Mouse (Mus musculus): ENCODE data around the gene Zbtb21. TPM values are rescaled to one million over a fixed set of nuclear protein-coding genes. Genes with fewer than 3 reads are reported as not detected.

The Zbtb21 gene
- polyA plus RNA-seq, 1 experiment from 2014 or later = 14.0 TPM

DNA sequence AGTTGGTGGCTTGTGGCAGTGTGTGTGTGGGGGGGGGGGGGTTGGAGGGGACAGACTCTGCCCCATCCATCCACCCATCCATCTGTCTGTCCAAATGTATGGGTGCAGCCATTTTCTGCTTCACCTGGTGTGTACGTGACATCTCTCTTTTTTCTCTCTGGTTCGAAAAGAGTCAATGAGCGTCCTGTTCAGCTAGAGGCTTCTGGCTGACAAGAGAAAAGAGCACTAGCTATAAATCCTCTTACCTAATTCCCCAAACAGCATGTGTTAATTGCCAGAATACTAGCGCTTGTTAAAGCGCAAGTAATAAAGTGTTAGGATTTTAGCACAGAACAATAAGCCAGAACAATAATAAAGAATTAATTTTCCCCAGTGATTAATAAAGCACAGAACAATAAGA is 22.2 kb upstream of the Zbtb21 start:
- Histone ChIP-seq H3K9me3 (ENCODE audit: low read depth, low read length) (no peaks in the 10 kb centered on the region), H3K27ac (ENCODE audit: low read depth) (no peak overlapping the region), H3K4me1 (ENCODE audit: insufficient read depth) (no peaks in the 10 kb centered on the region), H3K4me2 (no peak overlapping the region), H3K27me3 (ENCODE audit: insufficient read depth, low read length) (no peaks in the 10 kb centered on the region), H3K36me3 (ENCODE audit: insufficient read depth) (no peaks in the 10 kb centered on the region), H3K9ac (no peak overlapping the region), H3K4me3 (ENCODE audit: low read depth, low read length) (no peak overlapping the region)
- 84% methylated on average over 5 of the region's 5 CpGs for WGBS
- no peak for DNase-seq
- no peak for ATAC-seq (ENCODE audit: insufficient read depth)
- no peak for TF ChIP-seq CTCF (IDR thresholded peaks at IDR 0.05; ENCODE audit: low read depth)

GRCm38 (mm10) chr16:97981362-97981761 is 18.9 kb upstream of the Zbtb21 start:
- Histone ChIP-seq H3K9ac (no peak overlapping the region), H3K27ac (ENCODE audit: low read depth) (no peak overlapping the region), H3K4me1 (ENCODE audit: insufficient read depth) (no peaks in the 10 kb centered on the region), H3K4me3 (ENCODE audit: low read depth, low read length) (no peak overlapping the region), H3K27me3 (ENCODE audit: insufficient read depth, low read length) (no peaks in the 10 kb centered on the region), H3K36me3 (ENCODE audit: insufficient read depth) (no peaks in the 10 kb centered on the region), H3K4me2 (no peak overlapping the region), H3K9me3 (ENCODE audit: low read depth, low read length) (no peaks in the 10 kb centered on the region)
- DNase-seq (no peak), ATAC-seq (ENCODE audit: insufficient read depth) (no peak)
- 79% methylated on average over 1 of the region's 1 CpGs for WGBS
- no peak for TF ChIP-seq CTCF (IDR thresholded peaks at IDR 0.05; ENCODE audit: low read depth)

- 88% methylated on average over 3 of the region's 3 CpGs for WGBS
- ATAC-seq (ENCODE audit: insufficient read depth) (no peak), DNase-seq (no peak)
- Histone ChIP-seq H3K4me3 (ENCODE audit: low read depth, low read length) (no peak overlapping the region), H3K27me3 (ENCODE audit: insufficient read depth, low read length) (no peaks in the 10 kb centered on the region), H3K36me3 (ENCODE audit: insufficient read depth) (no peaks in the 10 kb centered on the region), H3K9ac (no peak overlapping the region), H3K4me1 (ENCODE audit: insufficient read depth) (no peaks in the 10 kb centered on the region), H3K4me2 (no peak overlapping the region), H3K27ac (ENCODE audit: low read depth) (no peak overlapping the region), H3K9me3 (ENCODE audit: low read depth, low read length) (no peaks in the 10 kb centered on the region)
- TF ChIP-seq CTCF (IDR thresholded peaks at IDR 0.05; ENCODE audit: low read depth) = no peak
Measured at GRCm38 (mm10) chr16:97977722-97978121, 15.3 kb upstream of the Zbtb21 start.

GRCm38 (mm10) chr16:97977277-97977676 is 14.9 kb upstream of the Zbtb21 start:
- H3K9ac ChIP-seq = no peak overlapping the region
- DNase-seq (no peak), ATAC-seq (ENCODE audit: insufficient read depth) (no peak)
- no peaks in the 10 kb centered on the region for H3K9me3 ChIP-seq (ENCODE audit: low read depth, low read length)
- no peak for TF ChIP-seq CTCF (IDR thresholded peaks at IDR 0.05; ENCODE audit: low read depth)
- WGBS = 55% methylated on average over 1 of the region's 1 CpGs
- no peak overlapping the region for H3K4me2 ChIP-seq
- no peaks in the 10 kb centered on the region for H3K4me1 ChIP-seq (ENCODE audit: insufficient read depth)
- no peak overlapping the region for H3K27ac ChIP-seq (ENCODE audit: low read depth)
- H3K4me3 ChIP-seq (ENCODE audit: low read depth, low read length) = no peak overlapping the region
- H3K36me3 ChIP-seq (ENCODE audit: insufficient read depth) = no peaks in the 10 kb centered on the region
- no peaks in the 10 kb centered on the region for H3K27me3 ChIP-seq (ENCODE audit: insufficient read depth, low read length)

- WGBS = 86% methylated on average over 3 of the region's 3 CpGs
Measured at GRCm38 (mm10) chr16:97963956-97964540, 1.6 kb upstream of the Zbtb21 start.

DNA sequence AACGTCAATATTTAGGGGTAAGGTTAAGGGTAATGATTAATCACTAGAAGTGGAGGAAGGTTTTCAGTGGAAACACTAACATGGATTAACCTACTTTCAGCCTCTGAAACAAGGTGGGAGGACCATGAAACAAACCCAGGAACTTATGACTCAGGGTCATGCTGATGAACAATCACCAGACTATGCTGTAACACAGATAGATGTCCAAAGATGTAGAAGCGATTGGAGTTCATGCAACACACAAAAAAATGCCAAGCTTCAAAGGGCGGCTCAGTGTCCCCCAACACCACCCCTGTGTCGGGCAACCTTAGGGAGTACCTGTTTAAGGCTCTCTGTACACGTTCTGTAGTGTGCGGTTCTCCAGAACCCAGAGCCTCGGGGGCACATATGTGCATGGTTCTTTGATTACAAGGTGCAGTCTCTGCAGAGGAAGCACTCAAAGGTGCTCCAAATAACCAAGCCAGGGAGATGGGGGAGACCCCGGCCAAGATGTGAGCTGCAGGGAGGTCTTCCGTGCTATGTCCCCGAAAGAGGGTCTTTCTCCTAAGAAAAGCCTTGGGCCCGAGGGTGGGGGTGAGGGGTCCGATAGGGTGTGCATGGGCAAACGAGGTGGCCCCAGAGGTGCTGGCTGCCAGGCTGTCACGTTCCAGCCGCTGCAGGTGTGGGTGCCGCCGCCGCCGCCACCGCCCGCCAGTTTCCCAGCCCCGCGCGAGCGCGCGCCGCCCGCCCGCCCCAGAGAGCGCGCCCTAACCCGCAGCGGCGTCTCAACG is 856 bp downstream of the Zbtb21 start:
- WGBS = 4% methylated on average over 36 of the region's 36 CpGs
- TF ChIP-seq CTCF (IDR thresholded peaks at IDR 0.05; ENCODE audit: low read depth) = no peak
- H3K9me3 ChIP-seq (ENCODE audit: low read depth, low read length) = no peaks in the 10 kb centered on the region
- H3K27me3 ChIP-seq (ENCODE audit: insufficient read depth, low read length) = no peaks in the 10 kb centered on the region
- ATAC-seq (ENCODE audit: insufficient read depth) (peak; percentile 9), DNase-seq (peak; percentile 13)
- H3K9ac ChIP-seq = peak overlapping the region; percentile 85
- H3K4me1 ChIP-seq (ENCODE audit: insufficient read depth) = peaks cover 5% of the 10 kb centered on the region; the same call in 1 of the 2 replicates
- H3K27ac ChIP-seq (ENCODE audit: low read depth) = peak overlapping the region; percentile 97
- peak overlapping the region; percentile 77 for H3K4me2 ChIP-seq
- H3K4me3 ChIP-seq (ENCODE audit: low read depth, low read length) = peak overlapping the region; percentile 73
- H3K36me3 ChIP-seq (ENCODE audit: insufficient read depth) = peaks cover 3% of the 10 kb centered on the region

More at GRCm38 (mm10) chr16:97963956-97964540, 1.6 kb upstream of the Zbtb21 start:
- H3K27me3 ChIP-seq (ENCODE audit: insufficient read depth, low read length) = no peaks in the 10 kb centered on the region
- DNase-seq (no peak), ATAC-seq (ENCODE audit: insufficient read depth) (no peak)
- TF ChIP-seq CTCF (IDR thresholded peaks at IDR 0.05; ENCODE audit: low read depth) = no peak
- H3K36me3 ChIP-seq (ENCODE audit: insufficient read depth) = no peaks in the 10 kb centered on the region
- H3K4me1 ChIP-seq (ENCODE audit: insufficient read depth) = peaks cover 5% of the 10 kb centered on the region; the same call in 1 of the 2 replicates
- H3K9me3 ChIP-seq (ENCODE audit: low read depth, low read length) = no peaks in the 10 kb centered on the region
- H3K4me3 ChIP-seq (ENCODE audit: low read depth, low read length) = no peak overlapping the region
- H3K9ac ChIP-seq = no peak overlapping the region
- H3K27ac ChIP-seq (ENCODE audit: low read depth) = no peak overlapping the region
- no peak overlapping the region for H3K4me2 ChIP-seq

- H3K36me3 ChIP-seq (ENCODE audit: insufficient read depth) = peaks cover 14% of the 10 kb centered on the region
- no peaks in the 10 kb centered on the region for H3K27me3 ChIP-seq (ENCODE audit: insufficient read depth, low read length)
- ATAC-seq (ENCODE audit: insufficient read depth) (no peak), DNase-seq (no peak)
- H3K9ac ChIP-seq = no peak overlapping the region
- TF ChIP-seq CTCF (IDR thresholded peaks at IDR 0.05; ENCODE audit: low read depth) = no peak
- no peak overlapping the region for H3K4me2 ChIP-seq
- peaks cover 5% of the 10 kb centered on the region; the same call in 1 of the 2 replicates for H3K4me1 ChIP-seq (ENCODE audit: insufficient read depth)
- H3K4me3 ChIP-seq (ENCODE audit: low read depth, low read length) = no peak overlapping the region
- 94% methylated on average over 3 of the region's 3 CpGs for WGBS
- no peak overlapping the region for H3K27ac ChIP-seq (ENCODE audit: low read depth)
- no peaks in the 10 kb centered on the region for H3K9me3 ChIP-seq (ENCODE audit: low read depth, low read length)
Measured at GRCm38 (mm10) chr16:97960348-97960747, 2.1 kb downstream of the Zbtb21 start.

Measured in lung, embryonic 14.5 days (tissue).